Mouse (Mus musculus): ENCODE measurements at regions not wholly inside any gene's neighbourhood (a gene's known extent, or its start where the extent isn't known, plus 50 kb on each side); places are given as distances from the start of the nearest gene placed in this dataset.

DNA sequence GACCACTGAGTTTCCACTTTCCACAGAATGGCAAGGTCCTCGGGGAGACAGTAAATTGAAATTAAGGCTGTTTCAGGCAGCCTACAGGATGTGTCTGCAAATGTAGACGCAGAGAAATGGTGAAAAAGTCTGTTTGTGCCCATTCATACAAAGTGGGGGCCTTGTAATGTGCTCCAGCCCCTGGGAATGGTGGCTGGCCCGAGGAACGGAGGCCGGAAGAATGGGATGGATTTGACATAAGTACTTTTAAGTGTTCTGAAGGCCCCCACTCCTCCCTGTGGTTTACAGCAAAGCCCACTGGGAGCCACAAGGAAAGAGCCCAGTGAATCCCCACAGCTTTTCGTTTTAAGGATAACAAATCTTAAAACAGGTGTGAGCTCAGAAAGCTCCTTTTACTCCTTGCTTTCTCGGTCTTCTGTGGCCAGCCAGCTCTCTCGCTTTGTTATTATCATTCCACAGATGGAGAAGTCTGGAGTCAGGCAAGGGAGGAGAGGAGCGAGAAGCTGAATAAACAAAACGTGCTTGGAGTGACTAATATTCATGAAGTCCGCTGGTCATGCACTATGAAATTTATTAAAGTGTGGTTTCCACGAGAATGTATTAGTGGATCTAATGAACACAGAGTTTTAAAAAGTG, 337.7 kb downstream of the Hlx start:
- DNase-seq (ENCODE audit: low read depth) = no peak

DNA sequence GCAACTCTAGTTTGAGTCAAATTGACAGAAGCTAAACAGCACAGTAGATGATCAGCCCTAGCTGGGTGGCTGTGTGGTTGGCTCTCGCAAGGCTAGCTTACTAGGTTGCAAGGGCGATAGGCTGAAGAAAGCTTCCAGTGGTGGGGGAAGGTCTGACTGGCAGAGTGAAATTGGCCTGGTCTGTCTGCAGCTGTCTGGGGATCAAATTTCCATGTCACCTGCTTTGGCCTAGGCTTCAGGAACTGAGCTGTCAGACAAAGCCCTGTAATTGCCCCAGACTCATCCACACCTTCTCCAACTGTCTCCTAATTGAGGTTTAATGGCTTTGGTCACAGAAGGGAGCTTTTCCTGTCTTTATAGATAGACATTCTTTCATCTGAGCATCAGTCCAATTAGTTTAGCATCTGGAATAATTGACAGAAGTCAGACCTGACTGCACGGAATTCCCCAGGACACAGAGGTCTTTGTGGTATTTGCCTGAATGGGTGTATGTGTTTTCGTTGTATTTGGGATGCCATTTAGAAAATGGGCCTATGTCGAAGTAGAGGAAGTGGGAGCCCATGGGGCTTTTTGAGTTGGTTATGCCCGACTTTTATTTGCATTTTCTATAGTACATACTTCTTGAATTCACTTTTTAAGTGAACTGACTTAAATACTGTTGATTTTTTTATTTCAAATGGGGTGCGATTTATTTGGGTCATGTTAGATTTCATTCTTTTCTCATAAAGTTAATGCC, 348.2 kb downstream of the Hlx start:
- no peak for DNase-seq (ENCODE audit: low read depth)

DNA sequence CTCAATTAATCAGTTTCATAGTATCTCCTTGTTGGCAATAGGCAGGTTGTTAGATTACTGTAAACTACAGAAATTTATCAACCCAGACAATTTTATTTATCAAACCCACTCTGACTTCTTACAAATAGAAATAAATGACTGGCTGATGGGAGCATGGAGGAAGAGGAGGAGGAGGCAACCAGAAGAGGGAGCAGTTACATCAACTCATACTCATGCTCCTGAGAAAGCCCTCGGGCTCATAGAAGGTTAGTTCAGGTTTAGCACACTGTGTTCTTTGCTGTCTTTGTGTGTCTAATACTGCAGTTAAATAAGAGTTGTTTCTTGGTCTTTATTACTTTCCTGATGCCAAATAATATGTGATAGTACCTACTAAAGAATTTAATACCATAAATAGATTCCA, 344.6 kb upstream of the 1700056E22Rik start:
- DNase-seq (ENCODE audit: low read depth) = no peak

DNA sequence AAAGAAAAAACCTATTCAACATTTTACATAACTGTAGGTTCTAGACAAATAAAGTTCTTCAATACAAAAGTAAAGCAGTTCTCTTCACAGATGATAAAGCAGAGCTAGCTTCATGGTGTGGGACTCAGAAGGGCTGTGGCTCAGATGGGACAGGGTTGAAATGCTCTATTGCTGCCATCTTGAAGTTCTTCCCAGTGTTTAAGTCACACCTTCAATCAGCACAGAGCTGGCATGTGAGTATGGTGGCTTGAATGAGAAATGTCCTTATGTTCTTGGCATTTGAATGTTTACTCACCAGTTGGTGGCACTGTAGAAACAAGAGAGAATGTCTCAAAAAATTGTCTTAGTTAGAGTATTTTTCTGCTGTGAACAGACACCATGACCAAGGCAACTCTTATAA, 330.9 kb upstream of the 1700056E22Rik start:
- no peak for DNase-seq (ENCODE audit: low read depth)

DNA sequence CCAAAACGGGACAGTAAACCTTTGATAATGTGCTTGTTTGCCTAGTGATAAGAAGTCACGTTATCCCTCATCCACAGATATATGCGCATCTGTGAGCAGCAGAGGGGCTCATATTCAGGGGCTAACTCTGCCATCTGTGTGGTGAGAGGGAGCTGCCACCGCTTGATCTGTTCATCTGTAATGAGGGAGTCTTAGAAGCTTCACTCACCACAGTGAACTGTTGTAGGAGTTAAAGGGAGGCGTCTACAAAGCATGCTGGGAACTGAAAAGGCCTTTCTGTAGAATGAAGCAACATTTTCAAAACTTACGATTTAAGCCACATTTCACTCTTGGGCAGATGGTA, 324.1 kb upstream of the 1700056E22Rik start:
- DNase-seq (ENCODE audit: low read depth) = no peak

DNA sequence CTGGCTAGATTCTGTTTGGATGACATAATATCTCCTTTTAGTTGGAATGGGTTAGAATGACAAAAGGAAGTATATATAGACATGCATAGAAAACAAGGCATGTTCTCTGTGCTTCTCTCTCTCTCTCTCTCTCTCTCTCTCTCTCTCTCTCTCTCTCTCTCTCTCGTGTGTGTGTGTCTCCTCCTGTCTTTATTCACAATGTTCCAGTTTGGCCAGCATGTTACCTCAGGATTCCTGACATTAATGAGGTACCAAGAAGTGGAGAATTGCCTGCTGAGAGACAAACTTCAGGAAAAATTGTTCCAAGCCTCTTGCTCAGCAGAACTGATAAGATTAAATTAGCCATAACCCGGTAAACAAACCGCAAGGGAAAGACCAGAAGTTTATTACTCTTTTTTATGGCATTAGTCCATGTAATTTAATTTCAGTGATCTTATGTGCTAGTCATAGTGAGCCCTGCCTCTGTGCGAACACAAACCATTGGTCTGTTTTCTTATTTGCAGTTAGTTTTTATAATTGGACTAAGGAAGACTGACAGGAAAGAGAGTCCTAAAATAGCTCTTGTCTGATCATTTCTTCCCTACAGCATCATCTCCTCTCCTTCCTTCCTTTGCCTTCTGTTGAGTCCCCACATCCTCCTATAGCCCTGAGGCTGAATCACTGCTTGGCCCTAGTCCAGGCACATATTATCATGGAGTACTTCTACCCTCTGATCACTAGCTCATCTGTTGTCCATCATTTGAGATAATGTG, 323.5 kb upstream of the 1700056E22Rik start:
- no peak for DNase-seq (ENCODE audit: low read depth)

DNA sequence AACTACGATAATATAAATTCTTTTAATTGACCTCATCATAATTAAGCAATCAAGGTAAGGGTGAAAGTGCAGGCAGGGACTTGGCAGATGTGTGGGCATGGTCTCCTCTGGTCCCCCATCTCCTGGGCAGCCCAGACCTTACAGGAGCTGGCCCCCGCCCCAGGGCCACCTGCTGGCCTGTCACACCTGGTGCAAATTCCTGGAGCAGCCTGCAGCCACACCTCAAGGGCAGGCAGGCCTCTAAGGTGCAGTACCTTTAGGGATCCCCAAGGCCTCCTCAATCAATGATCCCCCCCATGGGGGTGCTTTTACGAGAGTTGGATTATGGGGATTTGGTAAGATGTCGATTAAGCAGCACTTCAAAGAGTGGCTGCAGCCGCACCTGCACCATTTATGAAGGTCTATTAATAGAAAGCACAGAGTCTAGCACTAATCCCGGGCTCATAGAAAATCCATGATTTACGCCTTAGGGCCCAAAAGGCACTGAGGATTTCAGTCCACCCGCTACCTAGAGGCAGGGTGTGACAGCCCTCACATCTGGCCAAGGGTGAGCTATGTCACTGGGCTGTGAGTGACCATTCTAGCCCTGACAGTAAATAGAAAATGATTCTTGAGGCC, 319.8 kb upstream of the 1700056E22Rik start:
- no peak for DNase-seq (ENCODE audit: low read depth)

DNA sequence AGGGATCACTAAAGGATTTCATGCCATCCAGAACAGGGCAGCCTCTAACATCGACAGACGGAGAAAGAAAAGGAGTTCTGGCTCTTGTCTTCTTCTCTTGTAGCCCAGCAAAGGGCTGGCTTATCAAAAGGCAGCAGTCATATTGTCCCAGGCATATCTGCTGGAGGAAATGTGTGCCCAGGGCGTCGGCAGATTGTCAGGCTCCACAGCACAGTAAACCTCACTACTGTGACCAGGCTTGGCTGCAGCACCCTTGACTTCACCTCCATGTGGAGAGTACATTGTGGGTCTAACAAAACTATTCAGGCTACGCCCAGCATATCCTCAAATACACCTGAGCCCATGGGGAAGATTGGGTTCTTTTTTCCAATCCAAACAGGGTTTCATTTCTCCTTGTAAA, 317.7 kb upstream of the 1700056E22Rik start:
- no peak for DNase-seq (ENCODE audit: low read depth)

DNA sequence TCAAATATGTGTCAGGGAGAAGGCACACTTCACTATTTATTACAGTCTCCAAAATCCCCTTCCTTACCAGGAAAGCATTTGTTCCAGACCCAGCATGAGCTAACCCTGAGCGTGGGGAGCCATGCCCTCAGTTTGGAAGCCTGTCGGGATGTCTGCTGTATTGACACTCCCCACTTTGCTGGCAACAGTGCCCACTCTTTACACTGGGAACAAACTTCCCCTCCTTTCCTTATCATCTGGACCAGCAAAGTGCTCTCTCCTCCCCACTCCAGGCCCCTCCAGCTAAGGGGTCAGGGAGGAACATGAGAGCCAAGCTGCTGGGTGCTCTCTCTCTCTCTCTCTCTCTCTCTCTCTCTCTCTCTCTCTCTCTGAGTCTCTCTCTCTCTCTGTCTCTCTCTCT, 310.7 kb upstream of the 1700056E22Rik start:
- no peak for DNase-seq (ENCODE audit: low read depth)

DNA sequence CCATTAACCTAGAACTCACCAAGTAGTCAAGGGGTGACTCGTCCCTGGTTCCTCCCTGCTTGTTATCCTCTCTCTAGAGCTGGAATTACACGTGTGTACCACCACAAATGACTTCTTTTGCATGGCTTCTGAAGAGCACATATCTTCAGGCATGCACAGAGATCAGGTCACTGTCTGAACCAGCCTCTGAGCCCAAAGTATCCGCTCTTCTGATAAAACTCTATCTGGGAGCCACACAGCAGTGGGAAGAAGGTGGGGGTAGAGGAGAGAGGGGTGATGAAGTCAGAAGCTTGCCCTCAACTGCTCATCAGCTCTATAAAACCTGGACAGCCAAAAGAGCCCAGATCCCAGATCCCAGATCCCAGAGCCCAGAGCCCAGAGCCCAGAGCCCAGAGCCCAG, 301.9 kb upstream of the 1700056E22Rik start:
- DNase-seq (ENCODE audit: low read depth) = no peak

DNA sequence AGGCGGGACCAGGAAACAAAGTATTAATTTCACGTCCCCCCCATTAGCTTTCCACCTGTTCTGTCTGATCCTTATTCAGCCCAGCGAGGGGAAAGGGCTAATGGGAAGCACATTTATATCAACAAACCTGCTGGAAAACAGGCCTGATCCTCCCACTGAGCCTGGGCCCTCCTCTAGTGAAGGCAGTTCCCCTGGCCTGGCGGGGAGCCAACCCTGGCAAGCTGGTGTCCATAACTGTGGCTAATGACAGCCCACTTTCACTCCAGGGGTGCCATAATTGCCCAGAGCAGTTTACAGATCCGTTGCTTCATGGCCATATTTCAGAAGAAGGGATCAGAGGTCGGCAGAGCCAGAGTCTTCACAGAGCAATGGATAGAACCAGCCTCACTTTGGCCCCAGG, 301.2 kb upstream of the 1700056E22Rik start:
- DNase-seq (ENCODE audit: low read depth) = no peak

DNA sequence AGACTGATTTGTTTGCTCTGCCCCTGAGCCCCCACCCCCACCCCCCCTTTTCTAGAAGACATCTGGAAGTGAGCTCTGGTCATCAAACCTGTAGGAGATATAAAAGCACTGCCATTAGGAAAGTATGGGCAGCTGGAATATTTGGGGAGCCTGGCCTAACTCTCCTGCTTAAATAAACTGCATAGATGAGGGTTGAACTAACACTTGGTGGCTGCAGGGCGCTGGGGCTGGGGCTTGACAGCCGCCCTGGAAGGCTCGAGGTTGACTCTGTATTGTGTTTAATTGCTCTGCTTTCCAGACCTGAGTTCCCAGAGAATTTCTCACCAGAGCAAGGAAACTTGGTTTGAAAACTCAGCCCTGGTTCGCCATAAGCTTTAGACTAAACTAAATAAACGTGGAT, 300.7 kb upstream of the 1700056E22Rik start:
- no peak for DNase-seq (ENCODE audit: low read depth)

DNA sequence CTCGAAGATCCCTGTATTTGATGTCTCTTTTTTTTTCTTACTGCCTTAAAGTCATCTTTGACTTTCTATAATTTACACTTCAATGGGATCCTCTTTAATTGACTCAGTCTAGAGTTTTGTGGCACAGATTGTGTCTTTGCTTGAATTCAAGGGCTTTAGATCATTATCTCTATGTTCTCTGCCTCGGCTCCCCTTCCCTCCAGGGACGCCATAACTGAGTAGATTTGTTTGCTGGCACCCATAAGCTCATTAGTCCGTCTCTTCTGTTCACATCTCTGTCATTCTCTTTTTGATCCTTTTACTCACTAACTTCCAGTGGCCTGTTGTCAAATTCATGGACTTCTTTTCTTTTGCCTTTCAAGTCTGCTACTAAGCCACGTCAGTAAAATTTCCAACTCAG, 299.0 kb upstream of the 1700056E22Rik start:
- DNase-seq (ENCODE audit: low read depth) = no peak

DNA sequence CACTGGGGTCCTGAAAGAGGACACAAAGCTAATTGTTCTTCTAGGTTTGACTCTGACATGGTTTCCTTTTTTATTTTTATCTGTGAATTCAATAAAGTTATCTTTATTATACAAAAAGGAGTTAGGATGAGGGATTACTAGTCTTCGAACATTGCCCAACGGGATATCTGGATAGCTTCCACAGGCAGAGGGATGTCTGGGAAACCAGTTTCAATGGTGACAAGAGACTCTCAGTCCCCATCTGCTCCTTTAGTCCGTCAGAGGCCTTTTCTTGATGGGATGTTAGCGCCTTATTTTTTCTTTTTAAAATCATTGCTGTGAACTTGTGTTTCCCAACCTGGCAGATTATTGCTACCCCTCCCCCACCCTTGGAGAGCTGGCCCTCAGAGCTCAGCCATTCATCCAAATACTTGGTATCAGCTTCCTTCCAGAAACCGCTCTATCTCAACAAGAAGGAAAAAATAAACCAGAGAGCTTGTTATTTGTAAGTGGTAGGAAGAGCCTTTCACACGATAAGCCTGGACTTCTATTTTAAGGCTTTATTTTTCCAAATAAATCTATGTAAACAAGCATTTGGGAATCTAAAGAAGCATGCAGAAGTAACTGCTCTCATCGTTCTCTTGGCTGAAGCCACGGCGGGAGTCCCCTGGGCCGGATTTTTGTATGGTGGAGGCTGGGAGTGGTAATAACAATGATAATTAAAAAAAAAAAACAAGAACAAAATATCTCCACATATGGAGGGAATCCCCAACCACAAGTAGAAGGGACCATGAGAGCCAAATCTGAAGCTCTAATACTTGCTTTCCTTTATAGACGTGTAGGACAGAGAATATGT, 296.6 kb upstream of the 1700056E22Rik start:
- no peak for DNase-seq (ENCODE audit: low read depth)

DNA sequence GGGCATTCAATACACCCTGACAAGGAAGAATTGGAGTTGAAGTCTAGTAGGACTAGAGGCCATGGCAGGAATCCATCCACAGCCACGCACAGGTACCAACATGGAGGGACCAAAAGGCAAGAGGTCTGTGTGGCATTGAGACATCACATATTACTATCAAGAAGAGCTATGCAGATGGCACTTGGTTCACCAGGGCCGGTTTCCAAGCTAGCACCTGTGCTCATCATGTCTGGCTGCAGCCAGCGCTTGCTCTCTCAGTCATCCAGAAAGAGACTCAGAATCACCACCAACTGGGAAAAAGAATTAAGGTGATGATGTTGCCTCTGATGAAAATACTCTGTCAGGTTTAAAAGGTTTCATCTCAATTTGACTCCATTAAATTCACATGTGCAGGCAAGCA, 292.1 kb upstream of the 1700056E22Rik start:
- DNase-seq (ENCODE audit: low read depth) = no peak

DNA sequence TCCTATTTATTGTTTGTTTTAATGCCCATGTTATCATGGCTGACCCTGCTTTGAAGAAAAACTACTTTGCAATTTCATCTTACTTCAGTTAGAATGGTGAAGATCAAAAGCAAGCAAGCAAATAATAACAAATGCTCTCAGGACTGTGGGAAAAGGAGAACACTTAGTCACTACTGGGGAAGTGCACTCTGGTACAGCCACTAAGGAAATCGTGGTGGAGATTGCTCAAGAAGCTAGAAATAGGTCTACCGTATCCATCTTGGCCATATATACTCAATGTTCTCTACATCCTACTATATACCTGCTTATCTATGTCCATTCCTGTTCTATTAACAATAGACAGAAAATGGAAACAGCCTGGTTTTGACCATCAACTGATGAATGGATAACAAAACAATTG, 290.1 kb upstream of the 1700056E22Rik start:
- no peak for DNase-seq (ENCODE audit: low read depth)

DNA sequence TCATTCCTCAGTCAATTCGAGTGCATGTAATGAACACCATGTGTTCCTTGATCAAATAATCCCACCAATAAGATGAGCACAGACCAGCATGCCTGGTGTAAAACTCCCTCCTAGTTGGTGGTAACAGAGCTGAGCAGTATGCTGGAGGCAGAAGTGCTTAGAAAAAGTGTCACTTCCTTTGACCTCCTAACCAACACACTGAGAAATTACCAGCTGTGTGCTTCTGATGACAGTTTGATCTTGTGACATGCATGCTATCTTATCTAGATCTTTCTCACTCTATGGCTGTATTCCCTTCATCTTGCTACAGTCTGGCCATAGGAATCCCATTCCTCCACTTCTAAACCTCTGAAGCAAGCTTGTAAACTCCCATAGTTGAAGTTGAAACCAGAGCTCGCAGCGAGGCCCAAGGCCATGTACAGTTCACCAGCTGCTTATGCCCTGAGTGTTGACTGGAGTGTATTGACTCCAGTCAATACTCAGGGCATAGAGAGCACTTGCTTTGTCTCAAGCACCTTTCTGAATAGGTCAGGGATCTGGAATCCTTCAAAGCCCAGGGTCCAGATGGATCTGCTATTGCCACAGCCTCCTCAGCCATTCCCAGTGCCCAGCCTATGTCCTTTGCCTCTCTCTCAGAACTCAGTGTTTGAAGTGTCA, 286.5 kb upstream of the 1700056E22Rik start:
- DNase-seq (ENCODE audit: low read depth) = no peak

DNA sequence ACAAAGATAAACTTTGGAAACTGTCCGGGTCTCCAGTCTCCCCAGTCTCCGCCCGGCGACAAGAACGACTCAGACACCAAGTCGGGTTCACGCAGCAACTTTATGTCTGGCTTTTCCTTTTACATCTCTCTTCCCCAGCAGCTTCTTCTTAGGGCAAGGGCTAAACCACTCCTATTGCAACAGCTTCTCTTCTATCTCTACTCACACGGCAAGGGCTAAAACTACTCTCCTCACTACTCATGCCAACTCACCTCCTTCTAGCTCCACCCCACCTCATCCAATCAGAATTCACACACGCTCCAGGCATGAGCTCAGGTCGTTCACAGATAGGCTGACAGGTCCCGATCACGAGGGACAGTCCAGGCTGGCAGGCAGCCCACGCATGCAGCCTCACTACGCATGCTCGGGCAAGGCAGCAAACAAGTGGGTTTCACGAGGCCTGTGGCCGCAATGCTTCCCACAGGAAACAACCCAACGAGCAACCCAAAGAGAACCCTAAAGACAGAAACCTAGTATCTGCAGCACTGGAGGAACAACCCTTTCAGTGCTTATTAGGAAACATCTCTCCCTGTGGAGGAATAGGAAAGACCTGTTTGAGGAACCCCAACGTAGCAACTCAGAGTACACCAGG, 276.2 kb upstream of the 1700056E22Rik start:
- DNase-seq (ENCODE audit: low read depth) = peak; percentile 5

DNA sequence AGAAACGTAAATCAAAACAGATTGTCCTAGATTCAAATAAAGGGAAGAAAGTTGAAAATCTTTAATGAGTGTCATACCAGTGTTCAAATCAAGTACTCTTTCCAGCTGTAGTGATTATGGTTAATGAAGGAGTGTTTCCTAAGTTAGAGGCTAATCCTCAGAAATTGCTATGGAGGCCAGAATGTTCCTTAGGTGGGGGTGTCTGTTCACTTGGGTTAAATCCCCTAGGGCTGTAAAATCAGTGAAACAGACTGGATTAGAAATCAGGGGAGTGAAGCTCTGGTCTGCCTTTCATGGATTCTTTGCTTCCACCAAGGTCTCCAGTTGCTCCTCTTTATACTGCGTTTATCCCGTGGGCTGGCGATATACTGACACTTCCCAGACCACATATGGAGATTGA, 270.7 kb upstream of the 1700056E22Rik start:
- DNase-seq (ENCODE audit: low read depth) = no peak

DNA sequence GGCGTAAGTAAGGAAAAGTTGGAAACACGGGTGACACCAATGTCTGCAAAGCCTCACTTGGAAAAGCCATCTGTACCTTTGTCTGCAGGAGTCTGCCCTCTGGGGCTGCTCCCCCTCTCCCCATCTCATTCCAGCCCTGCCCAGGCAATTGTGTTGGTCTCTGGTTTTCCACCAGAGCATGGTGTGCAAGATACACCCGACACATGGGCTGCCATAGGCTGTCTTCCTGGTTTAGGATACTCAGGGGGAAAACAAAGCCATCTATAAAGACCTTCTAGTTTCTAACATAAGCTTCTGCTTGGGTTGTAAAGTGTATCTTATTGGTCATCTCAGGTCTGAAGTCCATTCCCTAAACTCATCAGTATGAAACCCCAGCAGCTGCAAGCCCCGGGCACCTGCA, 270.1 kb upstream of the 1700056E22Rik start:
- DNase-seq (ENCODE audit: low read depth) = no peak

DNA sequence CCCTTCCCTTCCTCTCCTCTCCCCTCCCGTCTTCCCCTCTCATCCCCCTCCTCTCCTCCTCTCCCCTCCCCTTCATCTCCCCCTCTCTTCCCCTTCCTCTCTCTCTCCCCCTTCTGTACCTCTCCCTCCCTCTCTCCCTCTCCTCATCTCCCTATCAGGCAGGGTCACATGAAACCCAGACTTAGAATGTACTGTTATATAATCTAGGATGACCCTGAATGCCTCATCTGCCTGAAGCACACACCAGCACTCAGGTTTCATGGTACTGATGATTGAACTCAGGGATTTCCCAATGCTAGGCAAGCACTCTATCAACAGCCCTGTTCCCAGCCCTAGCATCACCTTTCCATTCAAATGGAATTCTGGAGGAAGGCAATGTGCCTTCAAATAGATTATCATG, 264.6 kb upstream of the 1700056E22Rik start:
- DNase-seq (ENCODE audit: low read depth) = no peak

All from naive thymus-derived CD4-positive, alpha-beta T cell, adult 2 months (primary cell).